Mouse (Mus musculus) MEL (cell line): ENCODE results near the gene Adamtsl1. TPM values are rescaled to one million over a fixed set of nuclear protein-coding genes. Genes with fewer than 3 reads are reported as not detected.

Experiments
- DNase-seq: peaks from one replicate; pipeline ENCODE4 v3.0.0; 2011; ENCODE audit warnings: low read depth, low spot score
- H3K27ac ChIP-seq: 2 replicates; pipeline ENCODE4 v1.5.1; 2012; ENCODE audit warnings: low read depth, mild to moderate bottlenecking, control low read depth, low read length, moderate library complexity; ENCODE audit not compliant: control insufficient read depth
- H3K27me3 ChIP-seq, 2 experiments: fragments of 150-350 bp in 1 of 2; sonication (generic) in 1 of 2; 2 replicates each; pipeline ENCODE4 v1.6.1; 2012; ENCODE audit warnings: low read length in 2 of 2, mild to moderate bottlenecking in 2 of 2, improper control_type of control experiment in 1 of 2, moderate library complexity in 1 of 2; ENCODE audit not compliant: insufficient read depth in 2 of 2, control insufficient read depth in 1 of 2
- H3K36me3 ChIP-seq, 2 experiments: 2 replicates each; pipeline ENCODE4 v1.6.1; 2012 to 2014; ENCODE audit warnings: low read length in 2 of 2, improper control_type of control experiment in 1 of 2, inconsistent platforms in 1 of 2, mild to moderate bottlenecking in 1 of 2; ENCODE audit not compliant: insufficient read depth in 2 of 2, control insufficient read depth in 1 of 2
- H3K4me1 ChIP-seq, 2 experiments: fragments of 150-350 bp in 1 of 2; sonication (generic) in 1 of 2; 2 replicates each; pipeline ENCODE4 v1.6.1; 2012; ENCODE audit warnings: low read length in 2 of 2, improper control_type of control experiment in 1 of 2, mild to moderate bottlenecking in 1 of 2; ENCODE audit not compliant: insufficient read depth in 2 of 2, control insufficient read depth in 1 of 2
- H3K4me3 ChIP-seq, 2 experiments: fragments of 150-350 bp in 1 of 2; sonication (generic) in 1 of 2; 2 replicates each; pipeline ENCODE4 v1.5.1; 2012; ENCODE audit warnings: low read depth in 2 of 2, low read length in 2 of 2, mild to moderate bottlenecking in 2 of 2, moderate library complexity in 2 of 2, control low read depth in 1 of 2, improper control_type of control experiment in 1 of 2; ENCODE audit not compliant: control insufficient read depth in 1 of 2, insufficient read depth in 1 of 2
- H3K79me2 ChIP-seq: 2 replicates; pipeline ENCODE4 v1.6.1; 2012; ENCODE audit warnings: mild to moderate bottlenecking, low read length, moderate library complexity; ENCODE audit not compliant: control insufficient read depth, poor library complexity, insufficient read depth
- H3K9ac ChIP-seq: 2 replicates; pipeline ENCODE4 v1.6.1; 2012; ENCODE audit warnings: low read depth, mild to moderate bottlenecking, control low read depth, low read length, moderate library complexity; ENCODE audit not compliant: control insufficient read depth, poor library complexity, severe bottlenecking
- H3K9me3 ChIP-seq: fragments of 150-350 bp; sonication (generic); replicated peaks from 2 replicates; pipeline ENCODE4 v1.6.1; 2012; ENCODE audit warnings: mild to moderate bottlenecking, low read length, improper control_type of control experiment, moderate library complexity; ENCODE audit not compliant: insufficient read depth
- CTCF ChIP-seq, 3 experiments: IDR thresholded peaks in 2 of 3; conservative IDR thresholded peaks in 1 of 3; 2 replicates each; pipeline ENCODE4 v1.5.1; 2011 to 2012; ENCODE audit warnings: low read length in 3 of 3, low read depth in 2 of 3, mild to moderate bottlenecking in 2 of 3, improper control_type of control experiment in 1 of 3, inconsistent platforms in 1 of 3, mixed read lengths in 1 of 3, moderate library complexity in 1 of 3; ENCODE audit not compliant: control insufficient read depth in 1 of 3, insufficient read depth in 1 of 3, poor library complexity in 1 of 3, severe bottlenecking in 1 of 3
- ETS1 ChIP-seq: IDR thresholded peaks from 2 replicates; pipeline ENCODE4 v1.6.1; 2012; ENCODE audit warnings: low read depth, mild to moderate bottlenecking, inconsistent platforms, low read length, improper control_type of control experiment, moderate library complexity
- GATA1 ChIP-seq: IDR thresholded peaks from 2 replicates; pipeline ENCODE4 v1.6.1; 2011; ENCODE audit warnings: low read depth, low read length, improper control_type of control experiment
- HCFC1 ChIP-seq: IDR thresholded peaks from 2 replicates; pipeline ENCODE4 v1.6.1; 2012; ENCODE audit warnings: low read depth, mild to moderate bottlenecking, inconsistent platforms, low read length, improper control_type of control experiment, moderate library complexity
- JUND ChIP-seq: IDR thresholded peaks from 2 replicates; pipeline ENCODE4 v1.6.1; 2011; ENCODE audit warnings: low read depth, mild to moderate bottlenecking, improper control_type of control experiment, low read length
- MAFK ChIP-seq: IDR thresholded peaks from 2 replicates; pipeline ENCODE4 v1.6.1; 2011; ENCODE audit warnings: low read depth, mild to moderate bottlenecking, low read length, improper control_type of control experiment, borderline replicate concordance
- POLR2AphosphoS5 ChIP-seq: IDR thresholded peaks from 2 replicates; pipeline ENCODE4 v1.6.1; 2012; ENCODE audit warnings: low read depth, borderline replicate concordance, mild to moderate bottlenecking, inconsistent platforms, low read length, moderate library complexity, mixed read lengths
- RCOR1 ChIP-seq: IDR thresholded peaks from 2 replicates; pipeline ENCODE4 v1.6.1; 2012; ENCODE audit warnings: low read depth, mild to moderate bottlenecking, inconsistent platforms, low read length, improper control_type of control experiment
- TAL1 ChIP-seq: IDR thresholded peaks from 2 replicates; pipeline ENCODE4 v1.6.1; 2012; ENCODE audit warnings: mild to moderate bottlenecking, inconsistent platforms, low read length, moderate library complexity, mixed read lengths
- TBP ChIP-seq: IDR thresholded peaks from 2 replicates; pipeline ENCODE4 v1.8.0; 2011; ENCODE audit warnings: low read depth, low read length, improper control_type of control experiment
- UBTF ChIP-seq: IDR thresholded peaks from 2 replicates; pipeline ENCODE4 v1.6.1; 2012; ENCODE audit warnings: low read depth, mild to moderate bottlenecking, inconsistent platforms, low read length, improper control_type of control experiment, moderate library complexity, borderline replicate concordance; ENCODE audit not compliant: insufficient read depth
- ZKSCAN1 ChIP-seq: IDR thresholded peaks from 2 replicates; pipeline ENCODE4 v1.6.1; 2012; ENCODE audit warnings: low read depth, mild to moderate bottlenecking, inconsistent platforms, low read length, improper control_type of control experiment, moderate library complexity
- polyA plus RNA-seq, 2 experiments: library from polyadenylated mRNA; stranded (reverse) in 1 of 2; unstranded in 1 of 2; fragments of >175 nt in 1 of 2; fragments of >200 nt in 1 of 2; gene quantifications; 2 replicates each; pipeline versions ENCODE4 v1.2.1 to v1.2.4; 2012; ENCODE audit warnings: low replicate concordance in 2 of 2, low read depth in 1 of 2; ENCODE audit not compliant: insufficient read length in 2 of 2, insufficient read depth in 1 of 2, missing spikeins in 1 of 2
- total RNA-seq: library from RNA; depleted of rRNA; stranded (reverse); fragments of 300-350 nt; gene quantifications from 2 replicates; pipeline ENCODE4 v1.2.3, GENCODE M21; 2012

Adamtsl1 gene
- total and polyA plus RNA-seq, 3 experiments, result not detected

DNA sequence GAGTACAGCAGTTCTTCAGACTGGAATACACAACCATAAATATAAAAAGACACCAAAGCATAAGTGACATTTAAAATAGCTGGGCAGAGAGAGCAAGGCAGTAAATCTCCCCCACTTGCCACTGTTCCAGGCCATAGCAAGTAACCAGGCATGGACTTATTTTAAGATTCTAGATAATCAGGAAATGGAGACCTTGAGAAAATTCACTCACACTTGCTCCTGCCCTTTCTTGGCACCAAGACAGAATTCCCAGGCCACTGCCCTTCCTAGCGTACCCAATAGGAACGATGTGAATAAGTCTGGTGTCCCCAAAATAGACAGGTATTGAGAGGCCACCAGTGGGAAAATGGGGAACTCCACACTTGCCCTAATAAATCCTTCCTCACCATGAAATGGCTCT is 883.5 kb downstream of the Adamtsl1 start:
- Histone ChIP-seq H3K27ac (no peak overlapping the region), H3K9me3 (no peaks in the 10 kb centered on the region), H3K4me1 (no peaks in the 10 kb centered on the region), H3K4me3 (no peak overlapping the region), H3K27me3 (no peaks in the 10 kb centered on the region; a peak in 1 of 4 replicates), H3K36me3 (no peaks in the 10 kb centered on the region), H3K79me2 (no peaks in the 10 kb centered on the region), H3K9ac (no peak overlapping the region)
- TF ChIP-seq POLR2AphosphoS5 (no peak), CTCF (IDR thresholded peaks at IDR 0.05 in 2 of 3, conservative IDR thresholded peaks at IDR 0.05 in 1 of 3; ENCODE audit: control insufficient read depth in 1 of 3, insufficient read depth in 1 of 3, low read depth in 2 of 3, low read length in 3 of 3, poor library complexity in 1 of 3, severe bottlenecking in 1 of 3) (no peak), GATA1 (no peak)
- no peak for DNase-seq

DNA sequence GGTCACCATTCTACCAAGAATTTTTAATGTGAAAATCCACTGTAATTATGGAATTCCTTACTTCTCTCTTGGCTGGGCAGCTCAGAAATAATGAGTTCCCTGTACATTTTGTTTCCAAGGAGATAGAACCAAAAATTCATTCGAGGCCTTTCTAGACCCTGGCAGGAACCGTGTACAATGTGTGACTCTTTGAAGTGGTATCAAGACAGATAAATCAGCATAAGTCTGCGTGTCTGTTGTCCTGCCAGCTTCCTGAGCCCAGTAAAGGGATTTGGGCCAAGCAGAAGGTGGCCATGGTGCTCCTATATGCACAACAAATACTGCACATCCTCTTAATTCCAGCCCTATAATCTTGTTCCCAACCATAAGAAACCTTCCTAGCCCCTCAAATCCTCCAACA is 887.1 kb downstream of the Adamtsl1 start:
- no peak for DNase-seq
- Histone ChIP-seq H3K27me3 (no peaks in the 10 kb centered on the region), H3K27ac (no peak overlapping the region)

DNA sequence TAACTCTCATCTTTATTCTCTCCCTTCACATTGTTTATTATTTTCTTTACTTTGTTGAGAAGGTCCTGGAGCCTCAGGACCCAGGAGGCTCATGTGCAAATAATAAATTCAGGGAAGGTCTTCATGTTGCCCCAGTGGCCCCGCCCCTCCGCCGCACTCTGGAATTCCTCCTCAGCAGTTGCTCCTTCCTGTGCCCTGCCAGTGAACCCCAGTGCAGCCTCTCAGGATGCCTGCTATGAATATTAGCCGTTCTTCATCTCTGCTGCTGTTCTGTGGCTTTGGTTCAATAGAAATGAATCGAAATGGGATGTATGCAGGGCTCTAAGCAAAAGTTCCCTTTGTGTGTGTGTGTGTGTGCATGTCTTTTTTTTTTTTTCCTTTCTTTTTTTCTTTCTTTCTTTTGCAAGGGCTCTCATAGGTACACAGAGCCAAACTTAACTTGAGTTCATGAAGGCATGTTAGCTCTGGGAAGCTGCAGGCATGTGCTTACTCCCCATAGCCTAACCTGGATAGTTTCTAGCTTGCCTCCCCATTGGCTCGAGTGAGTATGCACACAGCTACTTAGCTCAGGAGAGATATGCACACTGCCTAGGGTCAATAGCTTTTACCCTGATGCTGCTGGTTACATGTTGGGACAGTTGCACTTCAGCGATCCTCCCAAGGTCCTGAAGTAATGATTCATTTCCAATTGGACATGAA is 892.7 kb downstream of the Adamtsl1 start:
- Histone ChIP-seq H3K27me3 (no peaks in the 10 kb centered on the region), H3K79me2 (no peaks in the 10 kb centered on the region), H3K9me3 (no peaks in the 10 kb centered on the region), H3K4me1 (no peaks in the 10 kb centered on the region), H3K9ac (no peak overlapping the region), H3K36me3 (no peaks in the 10 kb centered on the region), H3K27ac (no peak overlapping the region), H3K4me3 (no peak overlapping the region)
- no peak for TF ChIP-seq JUND
- no peak for TF ChIP-seq ETS1
- DNase-seq, result no peak

More for the DNA sequence above, 887.1 kb downstream of the Adamtsl1 start:
- no peaks in the 10 kb centered on the region for H3K79me2 ChIP-seq
- no peaks in the 10 kb centered on the region for H3K36me3 ChIP-seq
- no peaks in the 10 kb centered on the region for H3K9me3 ChIP-seq
- no peaks in the 10 kb centered on the region for H3K4me1 ChIP-seq
- no peak overlapping the region for H3K9ac ChIP-seq
- H3K4me3 ChIP-seq, result no peak overlapping the region
- no peak for TF ChIP-seq ETS1
- TF ChIP-seq TBP, result no peak
- TF ChIP-seq HCFC1, result no peak
- TF ChIP-seq POLR2AphosphoS5, result no peak
- TF ChIP-seq CTCF (IDR thresholded peaks at IDR 0.05 in 2 of 3, conservative IDR thresholded peaks at IDR 0.05 in 1 of 3; ENCODE audit: control insufficient read depth in 1 of 3, insufficient read depth in 1 of 3, low read depth in 2 of 3, low read length in 3 of 3, poor library complexity in 1 of 3, severe bottlenecking in 1 of 3), result no peak
- TF ChIP-seq RCOR1, result no peak
- TF ChIP-seq ZKSCAN1, result no peak
- TF ChIP-seq TAL1, result no peak
- no peak for TF ChIP-seq MAFK
- TF ChIP-seq UBTF, result no peak
